Mouse (Mus musculus) megakaryocyte, embryonic 14.5 days (primary cell): Measurements from ENCODE around the gene Nol3.

Experiments used
- FLI1 ChIP-seq: IDR thresholded peaks from 2 replicates; pipeline ENCODE4 v1.6.1; 2012; ENCODE audit warnings: low read length, inconsistent platforms, mixed read lengths
- GATA1 ChIP-seq: IDR thresholded peaks from 3 replicates; pipeline ENCODE4 v1.6.1; 2012; ENCODE audit warnings: mixed read lengths, low read length, inconsistent platforms, borderline replicate concordance

- no peak for TF ChIP-seq FLI1
- TF ChIP-seq GATA1: no peak
Observed at GRCm38 (mm10) chr8:105303874-105304273, 27.9 kb downstream of the Nol3 start.
